Mouse (Mus musculus) small intestine, adult 2 months (tissue): ENCODE results near the gene Scyl2.

Experiments used
- CTCF ChIP-seq: fragments of 200-500 bp; IDR thresholded peaks from 2 replicates; pipeline ENCODE4 v1.5.1; 2012; ENCODE audit warnings: low read depth, mild to moderate bottlenecking, control low read depth, inconsistent platforms, low read length, moderate library complexity, mixed read lengths; ENCODE audit not compliant: insufficient replicate concordance, insufficient read length; ENCODE audit errors: extremely low read depth
- POLR2A ChIP-seq: fragments of 200-500 bp; IDR thresholded peaks from 2 replicates; pipeline ENCODE4 v1.6.1; 2012; ENCODE audit warnings: low read depth, mild to moderate bottlenecking, control low read depth, inconsistent platforms, low read length, moderate library complexity

GRCm38 (mm10) chr10:89631831-89632230 lies 54.3 kb downstream of the Scyl2 start:
- TF ChIP-seq CTCF (no peak), POLR2A (no peak)
